In genomic region chrX:51631376-51631775, GRCm38 (mm10) we compare ENCODE assay signal across 13 mouse cellular contexts. TPM values are rescaled to one million over a fixed set of nuclear protein-coding genes. Genes with fewer than 3 reads are reported as not detected.
"Had no signal": no experiment of that assay in that cellular context is flagged by ENCODE, and none has a peak within 500 bp of the region (broad histone marks: within the 10 kb centered on the region; RNA-seq: fewer than 3 reads in every experiment).

No protein-coding gene starts in this region.

- H3K9me3 ChIP-seq: limb, embryonic 12.5 days; midbrain, embryonic 12.5 days; neural tube, embryonic 13.5 days had no signal

- H3K27me3 ChIP-seq: midbrain, embryonic 12.5 days; neural tube, embryonic 13.5 days had no signal

- H3K4me3 ChIP-seq: limb, embryonic 12.5 days; midbrain, embryonic 12.5 days; neural tube, embryonic 13.5 days had no signal

- H3K27ac ChIP-seq: limb, embryonic 12.5 days; liver, embryonic 14.5 days; midbrain, embryonic 12.5 days; neural tube, embryonic 13.5 days had no signal

- H3K4me2 ChIP-seq: limb, embryonic 12.5 days; midbrain, embryonic 12.5 days; neural tube, embryonic 13.5 days had no signal

- ATAC-seq: midbrain, embryonic 16.5 days had no signal

- H3K4me1 ChIP-seq: midbrain, embryonic 12.5 days; neural tube, embryonic 13.5 days had no signal

- H3K9ac ChIP-seq: limb, embryonic 12.5 days; liver, embryonic 14.5 days; midbrain, embryonic 12.5 days; neural tube, embryonic 13.5 days had no signal

- DNase-seq: kidney, adult 8-10 months; lung, adult 2 months; lung, postnatal 10 days; lung, postnatal 4 days; retina, postnatal 1 day; right cerebral cortex, postnatal 14 days; thymus, postnatal 36 days had no signal

- H3K36me3 ChIP-seq: limb, embryonic 12.5 days; midbrain, embryonic 12.5 days; neural tube, embryonic 13.5 days had no signal

RNA-seq across cellular contexts. Expression of gene Hs6st2, which starts 50.3 kb away (rescaled TPM):
- polyA plus RNA-seq: liver, adult 2 months had no signal
